Mouse (Mus musculus): ENCODE results near the gene Ccne1.

Gene Ccne1

GRCm38 (mm10) chr7:38093101-38093500 is 14.2 kb downstream of the Ccne1 start:
- no peak for DNase-seq

DNA sequence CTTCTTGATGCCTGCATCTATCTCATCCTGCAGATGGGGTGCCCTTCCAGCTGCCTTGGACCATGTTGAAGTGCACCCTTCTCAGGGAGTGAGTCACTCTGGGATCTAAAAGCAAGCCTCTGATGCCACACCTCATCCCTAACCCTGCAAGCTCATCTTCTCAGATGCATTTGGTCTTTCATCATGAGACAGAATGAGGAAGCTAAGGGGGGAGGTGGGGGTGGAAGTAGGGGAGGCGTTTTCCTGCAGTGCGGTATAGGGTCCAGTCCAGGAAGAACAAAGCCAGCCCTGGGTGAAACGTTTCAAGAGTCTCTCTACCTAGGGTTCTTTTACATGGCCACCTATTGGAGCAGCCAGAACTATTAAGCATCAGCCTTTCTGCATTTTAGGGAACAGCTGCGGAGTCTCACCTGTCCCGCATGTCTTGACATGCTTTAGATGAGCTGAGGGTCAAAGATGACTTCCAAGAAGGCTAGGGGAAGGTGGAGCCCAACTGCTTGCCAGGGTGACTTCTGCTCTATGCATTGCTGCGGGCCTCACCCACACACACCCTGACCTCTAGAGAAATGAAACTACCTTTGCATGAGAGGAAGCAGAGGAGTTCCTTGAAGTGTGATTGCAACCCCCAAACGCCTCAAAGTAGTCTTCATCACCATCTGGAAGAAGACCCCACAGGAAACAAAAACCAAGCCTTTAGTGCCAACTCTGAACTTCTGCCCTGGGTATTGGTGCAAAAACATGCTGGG is 17.2 kb downstream of the Ccne1 start:
- DNase-seq: peak; percentile 48 to 51

- DNase-seq: no peak
Measured at GRCm38 (mm10) chr7:38088456-38088855, 18.9 kb downstream of the Ccne1 start.

DNA sequence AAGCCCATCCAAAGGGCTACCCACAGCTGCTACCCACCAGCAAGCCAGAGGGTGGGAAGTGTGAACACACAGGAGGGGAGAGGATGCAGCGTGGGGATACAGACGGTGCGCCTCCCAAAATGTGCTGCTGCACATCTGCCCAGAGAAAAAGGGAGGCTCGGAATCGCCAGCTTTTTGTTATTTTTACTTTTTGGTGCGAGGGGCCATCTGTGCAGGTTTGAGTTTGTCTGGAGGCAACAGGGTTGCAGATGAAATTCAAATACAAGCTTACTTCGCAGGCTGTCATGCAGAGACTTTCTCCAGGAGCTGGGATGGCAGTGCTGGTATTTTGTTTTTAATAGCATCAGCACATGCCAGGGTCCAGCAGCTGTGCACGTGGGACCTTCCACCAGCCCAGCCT is 19.5 kb downstream of the Ccne1 start:
- DNase-seq: no peak

GRCm38 (mm10) chr7:38086401-38086800 is 20.9 kb downstream of the Ccne1 start:
- no peak for DNase-seq

DNA sequence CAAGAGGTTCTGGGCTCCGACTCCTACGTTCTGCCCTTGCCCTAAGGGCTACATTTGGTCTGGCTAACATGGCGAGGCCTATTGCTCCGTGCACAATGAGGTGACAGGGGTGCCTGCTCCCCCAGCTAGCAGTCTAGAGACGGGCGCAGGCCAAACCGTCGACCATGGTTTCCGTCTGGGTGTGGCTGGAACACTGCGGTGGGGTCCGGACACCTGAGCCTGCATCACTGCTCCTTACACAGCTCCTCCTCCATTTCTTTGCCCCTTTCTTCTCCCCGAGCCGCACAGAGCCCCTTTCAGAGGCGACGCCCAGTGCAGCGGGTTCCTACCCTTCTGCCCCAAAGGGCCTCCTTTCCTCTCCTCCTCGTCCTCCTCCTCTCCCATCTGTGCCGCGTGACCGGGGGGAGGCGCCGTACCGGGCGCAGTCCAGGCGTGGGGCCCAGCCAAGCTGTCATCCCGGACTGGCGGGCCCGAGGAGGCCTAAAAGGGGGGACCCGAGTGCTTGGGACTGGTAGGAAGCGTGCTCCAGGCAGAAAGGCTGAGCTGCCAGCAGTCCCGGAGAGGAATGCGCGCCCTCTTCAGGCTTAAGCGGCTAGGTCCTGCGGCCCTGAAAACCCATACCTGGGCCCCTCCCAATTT is 21.6 kb downstream of the Ccne1 start:
- peak; percentile 59 to 64 for DNase-seq

DNA sequence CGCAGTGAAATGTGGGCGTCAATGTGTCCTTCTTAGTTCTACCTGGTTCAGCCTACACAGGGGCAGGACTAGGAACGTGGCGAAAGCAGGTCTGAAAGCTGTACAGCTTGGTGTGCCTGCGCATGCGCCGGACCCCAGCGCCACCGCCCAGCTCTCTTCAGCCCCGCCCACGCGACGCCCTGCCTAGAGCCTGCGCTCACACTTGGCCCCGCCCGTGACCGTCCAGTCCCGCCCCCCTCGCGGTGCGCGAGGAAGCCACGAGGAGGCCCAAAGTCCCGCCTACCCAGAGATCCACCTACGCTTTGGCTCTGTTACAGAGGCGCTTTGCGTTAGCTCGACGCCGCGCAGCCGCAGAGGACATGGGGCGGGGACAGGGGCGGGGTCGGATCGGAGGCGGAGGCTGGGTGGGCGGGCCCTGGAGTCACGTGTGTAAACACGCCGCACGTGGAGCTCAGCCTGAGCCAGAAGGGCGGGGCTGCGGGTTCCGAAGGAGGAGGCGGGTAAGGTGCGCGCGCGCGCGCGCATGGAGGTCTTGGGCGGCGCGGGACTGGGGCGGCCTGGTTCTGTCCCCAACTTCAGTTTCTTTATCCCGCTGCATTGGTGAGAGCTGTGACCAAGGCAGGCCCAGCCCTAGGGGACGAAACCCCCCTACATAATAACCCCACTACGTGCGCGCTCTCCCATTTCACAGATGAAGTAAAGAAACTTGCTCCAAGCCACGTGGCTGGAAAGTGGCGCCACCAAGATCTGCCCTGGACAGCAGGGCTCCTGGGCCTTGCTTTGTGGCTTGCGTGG is 22.4 kb downstream of the Ccne1 start:
- peak; percentile 100 for DNase-seq

DNA sequence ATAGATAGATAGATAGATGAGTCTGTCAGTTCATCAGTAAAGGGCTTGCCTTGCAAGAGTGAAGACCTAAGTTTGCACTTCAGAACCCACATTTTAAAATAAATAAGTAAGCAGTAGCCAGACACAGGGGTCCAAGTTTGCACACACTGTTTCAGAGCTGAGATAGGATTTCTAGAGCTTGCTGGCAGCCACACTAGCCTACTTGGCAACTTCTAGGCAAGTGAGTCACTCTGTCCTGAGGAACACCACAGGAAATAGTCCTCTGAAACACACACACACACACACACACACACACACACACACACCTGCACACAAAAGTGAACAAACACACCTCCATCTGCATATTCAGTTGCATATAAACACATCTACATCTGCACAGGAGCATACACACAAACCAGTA is 24.4 kb downstream of the Ccne1 start:
- no peak for DNase-seq

DNA sequence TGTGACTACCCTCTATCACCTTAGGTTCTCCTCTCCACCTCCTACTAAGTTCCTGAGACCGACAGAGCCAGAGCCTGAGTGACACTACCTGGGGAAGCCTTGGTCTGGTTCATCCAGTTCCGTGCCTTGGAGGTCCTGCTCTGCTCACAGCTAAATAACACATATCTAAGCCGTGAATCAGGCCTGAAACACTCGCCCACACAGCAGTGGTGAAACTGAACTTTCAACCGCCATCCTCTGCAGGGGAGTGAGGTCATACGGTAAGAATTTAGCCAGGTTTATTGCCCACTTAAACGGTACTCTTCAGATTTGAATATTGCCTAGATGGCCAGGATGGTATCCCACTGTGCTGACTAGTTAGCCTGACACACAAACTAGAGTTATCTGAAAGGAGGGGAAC is 30.1 kb downstream of the Ccne1 start:
- no peak for DNase-seq

- no peak for DNase-seq
Measured at GRCm38 (mm10) chr7:38075487-38075886, 31.8 kb downstream of the Ccne1 start.

DNA sequence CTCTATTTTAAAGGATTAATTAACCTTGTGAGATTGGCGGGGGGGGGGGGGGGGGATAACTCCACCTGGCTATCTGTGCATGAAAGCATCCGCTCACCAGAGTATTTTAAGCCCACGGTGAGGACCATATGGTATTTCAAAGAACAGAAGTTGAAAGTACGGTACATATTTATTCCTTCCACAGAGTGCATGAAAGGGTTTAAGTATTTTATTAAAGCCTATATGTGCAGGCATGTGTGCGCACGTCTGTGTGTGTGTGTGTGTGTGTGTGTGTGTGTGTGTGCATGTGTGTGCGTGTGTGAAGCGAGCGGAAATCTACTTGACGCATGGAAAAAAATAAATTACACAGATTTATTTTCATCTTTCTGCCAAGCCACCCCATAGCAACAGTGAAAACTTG is 32.4 kb downstream of the Ccne1 start:
- DNase-seq: no peak

GRCm38 (mm10) chr7:38074514-38074913 is 32.8 kb downstream of the Ccne1 start:
- DNase-seq: no peak

DNA sequence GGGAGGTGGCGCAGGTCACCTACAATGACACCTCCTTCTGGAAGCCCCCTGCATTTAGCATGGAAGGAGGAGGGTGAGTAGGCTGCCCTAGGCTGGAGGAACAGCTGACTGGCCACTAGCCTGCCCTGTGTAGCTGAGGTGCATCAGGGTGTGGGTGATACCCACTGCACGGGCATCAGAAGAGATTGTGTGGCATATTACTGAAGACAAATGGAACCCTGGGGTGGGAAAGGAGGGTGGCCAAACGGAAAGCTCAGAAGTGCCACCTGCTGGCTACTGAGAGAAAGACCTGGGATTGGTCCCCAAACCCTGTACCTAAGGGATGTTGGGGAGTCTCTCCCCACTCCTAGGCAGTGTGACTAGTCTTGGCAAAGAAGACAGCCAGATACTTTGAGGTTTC is 33.6 kb downstream of the Ccne1 start:
- DNase-seq: peak; percentile 54 to 60

GRCm38 (mm10) chr7:38071065-38071464 is 36.3 kb downstream of the Ccne1 start:
- no peak for DNase-seq

- DNase-seq: no peak
Measured at GRCm38 (mm10) chr7:38070663-38071062, 36.7 kb downstream of the Ccne1 start.

- no peak for DNase-seq
Measured at GRCm38 (mm10) chr7:38064431-38064830, 42.9 kb downstream of the Ccne1 start.

- peak; percentile 86 to 87 for DNase-seq
Measured at GRCm38 (mm10) chr7:38061060-38061970, 46.0 kb downstream of the Ccne1 start.

DNA sequence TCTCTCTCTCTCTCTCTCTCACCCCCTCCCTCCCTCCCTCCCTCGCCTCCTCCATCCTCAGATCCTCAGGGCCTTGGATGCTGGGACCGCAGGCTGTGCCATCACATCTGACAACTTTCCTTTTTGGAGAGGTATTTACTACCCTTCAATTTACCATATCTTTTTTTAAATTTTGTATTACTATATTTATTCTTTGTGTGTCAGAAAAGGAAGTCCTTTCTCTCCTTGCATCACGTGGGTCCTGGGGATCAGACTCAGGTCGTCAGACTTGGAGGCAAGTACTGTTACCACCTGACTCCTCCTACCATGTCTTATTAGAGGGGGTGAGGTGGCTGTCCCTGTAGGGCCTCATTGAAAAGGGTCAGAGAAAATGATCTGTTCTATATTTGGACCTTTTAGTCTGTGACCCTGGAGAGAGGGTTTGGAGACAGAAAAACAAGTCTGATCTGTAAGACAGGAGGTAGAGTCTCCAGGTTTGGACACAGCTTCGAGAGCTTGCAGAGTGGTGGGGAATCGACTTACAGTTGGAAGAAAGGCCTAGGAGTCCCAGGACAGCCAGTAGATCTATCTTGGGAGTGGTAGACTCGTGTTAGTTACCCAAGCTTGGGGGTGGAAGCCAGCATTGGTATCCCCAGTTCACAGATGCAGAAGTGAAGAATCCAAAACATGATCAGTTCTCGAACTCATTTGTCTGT is 47.6 kb downstream of the Ccne1 start:
- DNase-seq: no peak

DNA sequence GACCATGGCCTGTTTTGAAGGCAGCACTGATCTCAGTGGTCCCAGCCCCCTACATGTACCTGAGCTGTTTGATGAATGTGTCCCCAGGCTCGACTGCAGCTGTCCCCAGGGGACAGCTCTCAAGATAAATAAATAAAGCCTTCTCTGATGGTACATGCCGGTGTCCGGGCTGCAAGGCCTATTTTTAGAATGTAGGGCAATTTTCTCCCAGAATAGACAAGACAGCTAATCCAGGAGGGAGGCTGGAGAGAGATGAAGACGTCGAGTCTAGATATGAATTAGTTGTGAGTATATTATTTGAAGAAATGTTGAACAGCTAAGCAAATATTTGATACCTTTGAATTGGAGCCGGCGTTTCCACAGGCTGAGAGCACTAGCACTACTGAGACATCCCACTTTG is 48.2 kb downstream of the Ccne1 start:
- DNase-seq: no peak

GRCm38 (mm10) chr7:38055996-38056395 is 51.3 kb downstream of the Ccne1 start:
- no peak for DNase-seq

DNA sequence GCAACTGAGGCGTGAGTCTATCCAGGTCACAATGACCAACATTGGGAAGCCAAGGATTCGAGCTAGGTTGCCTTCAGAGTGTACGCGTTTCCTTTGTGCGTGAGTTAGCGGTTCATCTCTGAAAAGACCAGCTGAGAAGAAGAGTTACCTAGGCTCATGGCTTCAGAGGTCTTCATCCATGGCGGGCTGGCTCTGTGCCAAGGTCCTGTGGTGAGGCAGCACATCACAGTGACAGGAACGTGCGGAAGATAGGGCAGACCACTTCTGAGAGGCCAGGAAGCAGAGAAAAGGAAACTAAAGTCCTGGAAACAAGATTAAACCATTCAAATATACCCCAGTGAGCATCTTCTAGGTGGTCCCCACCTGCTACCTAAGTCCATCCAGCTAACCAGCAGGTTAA is 53.1 kb downstream of the Ccne1 start:
- no peak for DNase-seq
